Mouse (Mus musculus) MEL (cell line): ENCODE measurements around the gene Usp11. TPM values are rescaled to one million over a fixed set of nuclear protein-coding genes. Genes with fewer than 3 reads are reported as not detected.

Experiments
- DNase-seq: peaks from one replicate; pipeline ENCODE4 v3.0.0; 2011; ENCODE audit warnings: low read depth, low spot score
- H3K27ac ChIP-seq: 2 replicates; pipeline ENCODE4 v1.5.1; 2012; ENCODE audit warnings: low read depth, mild to moderate bottlenecking, control low read depth, low read length, moderate library complexity; ENCODE audit not compliant: control insufficient read depth
- H3K27me3 ChIP-seq, 2 experiments: fragments of 150-350 bp in 1 of 2; sonication (generic) in 1 of 2; 2 replicates each; pipeline ENCODE4 v1.6.1; 2012; ENCODE audit warnings: low read length in 2 of 2, mild to moderate bottlenecking in 2 of 2, improper control_type of control experiment in 1 of 2, moderate library complexity in 1 of 2; ENCODE audit not compliant: insufficient read depth in 2 of 2, control insufficient read depth in 1 of 2
- H3K36me3 ChIP-seq, 2 experiments: 2 replicates each; pipeline ENCODE4 v1.6.1; 2012 to 2014; ENCODE audit warnings: low read length in 2 of 2, improper control_type of control experiment in 1 of 2, inconsistent platforms in 1 of 2, mild to moderate bottlenecking in 1 of 2; ENCODE audit not compliant: insufficient read depth in 2 of 2, control insufficient read depth in 1 of 2
- H3K4me1 ChIP-seq, 2 experiments: fragments of 150-350 bp in 1 of 2; sonication (generic) in 1 of 2; 2 replicates each; pipeline ENCODE4 v1.6.1; 2012; ENCODE audit warnings: low read length in 2 of 2, improper control_type of control experiment in 1 of 2, mild to moderate bottlenecking in 1 of 2; ENCODE audit not compliant: insufficient read depth in 2 of 2, control insufficient read depth in 1 of 2
- H3K4me3 ChIP-seq, 2 experiments: fragments of 150-350 bp in 1 of 2; sonication (generic) in 1 of 2; 2 replicates each; pipeline ENCODE4 v1.5.1; 2012; ENCODE audit warnings: low read depth in 2 of 2, low read length in 2 of 2, mild to moderate bottlenecking in 2 of 2, moderate library complexity in 2 of 2, control low read depth in 1 of 2, improper control_type of control experiment in 1 of 2; ENCODE audit not compliant: control insufficient read depth in 1 of 2, insufficient read depth in 1 of 2
- H3K79me2 ChIP-seq: 2 replicates; pipeline ENCODE4 v1.6.1; 2012; ENCODE audit warnings: mild to moderate bottlenecking, low read length, moderate library complexity; ENCODE audit not compliant: control insufficient read depth, poor library complexity, insufficient read depth
- H3K9ac ChIP-seq: 2 replicates; pipeline ENCODE4 v1.6.1; 2012; ENCODE audit warnings: low read depth, mild to moderate bottlenecking, control low read depth, low read length, moderate library complexity; ENCODE audit not compliant: control insufficient read depth, poor library complexity, severe bottlenecking
- H3K9me3 ChIP-seq: fragments of 150-350 bp; sonication (generic); replicated peaks from 2 replicates; pipeline ENCODE4 v1.6.1; 2012; ENCODE audit warnings: mild to moderate bottlenecking, low read length, improper control_type of control experiment, moderate library complexity; ENCODE audit not compliant: insufficient read depth
- CHD1 ChIP-seq: IDR thresholded peaks from 2 replicates; pipeline ENCODE4 v1.6.1; 2012; ENCODE audit warnings: low read depth, mild to moderate bottlenecking, inconsistent platforms, low read length, improper control_type of control experiment
- ETS1 ChIP-seq: IDR thresholded peaks from 2 replicates; pipeline ENCODE4 v1.6.1; 2012; ENCODE audit warnings: low read depth, mild to moderate bottlenecking, inconsistent platforms, low read length, improper control_type of control experiment, moderate library complexity
- JUND ChIP-seq: IDR thresholded peaks from 2 replicates; pipeline ENCODE4 v1.6.1; 2011; ENCODE audit warnings: low read depth, mild to moderate bottlenecking, improper control_type of control experiment, low read length
- MAX ChIP-seq: IDR thresholded peaks from 2 replicates; pipeline ENCODE4 v1.6.1; 2011; ENCODE audit warnings: low read length, improper control_type of control experiment
- MAZ ChIP-seq: IDR thresholded peaks from 2 replicates; pipeline ENCODE4 v1.6.1; 2012; ENCODE audit warnings: low read depth, mild to moderate bottlenecking, inconsistent platforms, low read length, improper control_type of control experiment
- MEF2A ChIP-seq: IDR thresholded peaks from 2 replicates; pipeline ENCODE4 v1.6.1; 2014; ENCODE audit warnings: low read depth, mild to moderate bottlenecking, inconsistent platforms, low read length, improper control_type of control experiment; ENCODE audit not compliant: poor library complexity, insufficient replicate concordance, severe bottlenecking; ENCODE audit errors: extremely low read depth
- MXI1 ChIP-seq: IDR thresholded peaks from 2 replicates; pipeline ENCODE4 v1.6.1; 2011; ENCODE audit warnings: mild to moderate bottlenecking, low read depth, low read length, improper control_type of control experiment
- NELFE ChIP-seq: IDR thresholded peaks from 2 replicates; pipeline ENCODE4 v1.6.1; 2011; ENCODE audit warnings: low read depth, low read length, improper control_type of control experiment
- RAD21 ChIP-seq: IDR thresholded peaks from 2 replicates; pipeline ENCODE4 v1.6.1; 2011; ENCODE audit warnings: mild to moderate bottlenecking, low read depth, low read length, improper control_type of control experiment
- RCOR1 ChIP-seq: IDR thresholded peaks from 2 replicates; pipeline ENCODE4 v1.6.1; 2012; ENCODE audit warnings: low read depth, mild to moderate bottlenecking, inconsistent platforms, low read length, improper control_type of control experiment
- TAL1 ChIP-seq: IDR thresholded peaks from 2 replicates; pipeline ENCODE4 v1.6.1; 2012; ENCODE audit warnings: mild to moderate bottlenecking, inconsistent platforms, low read length, moderate library complexity, mixed read lengths
- UBTF ChIP-seq: IDR thresholded peaks from 2 replicates; pipeline ENCODE4 v1.6.1; 2012; ENCODE audit warnings: low read depth, mild to moderate bottlenecking, inconsistent platforms, low read length, improper control_type of control experiment, moderate library complexity, borderline replicate concordance; ENCODE audit not compliant: insufficient read depth
- USF1 ChIP-seq: IDR thresholded peaks from 2 replicates; pipeline ENCODE4 v1.6.1; 2014; ENCODE audit warnings: low read depth, mild to moderate bottlenecking, inconsistent platforms, low read length, improper control_type of control experiment, moderate library complexity
- USF2 ChIP-seq, 2 experiments: IDR thresholded peaks; 2 replicates each; pipeline ENCODE4 v1.6.1; 2011 to 2012; ENCODE audit warnings: improper control_type of control experiment in 2 of 2, low read length in 2 of 2, borderline replicate concordance in 1 of 2, inconsistent platforms in 1 of 2, low read depth in 1 of 2, mild to moderate bottlenecking in 1 of 2; ENCODE audit not compliant: insufficient read depth in 1 of 2
- ZKSCAN1 ChIP-seq: IDR thresholded peaks from 2 replicates; pipeline ENCODE4 v1.6.1; 2012; ENCODE audit warnings: low read depth, mild to moderate bottlenecking, inconsistent platforms, low read length, improper control_type of control experiment, moderate library complexity
- ZNF384 ChIP-seq: IDR thresholded peaks from 2 replicates; pipeline ENCODE4 v1.6.1; 2012; ENCODE audit warnings: low read depth, mild to moderate bottlenecking, inconsistent platforms, low read length, improper control_type of control experiment
- polyA plus RNA-seq, 2 experiments: library from polyadenylated mRNA; stranded (reverse) in 1 of 2; unstranded in 1 of 2; fragments of >175 nt in 1 of 2; fragments of >200 nt in 1 of 2; gene quantifications; 2 replicates each; pipeline versions ENCODE4 v1.2.1 to v1.2.4; 2012; ENCODE audit warnings: low replicate concordance in 2 of 2, low read depth in 1 of 2; ENCODE audit not compliant: insufficient read length in 2 of 2, insufficient read depth in 1 of 2, missing spikeins in 1 of 2
- total RNA-seq: library from RNA; depleted of rRNA; stranded (reverse); fragments of 300-350 nt; gene quantifications from 2 replicates; pipeline ENCODE4 v1.2.3, GENCODE M21; 2012

Usp11 gene
- total and polyA plus RNA-seq, 3 experiments = 13.8 to 34.4 TPM; not detected in 1

DNA sequence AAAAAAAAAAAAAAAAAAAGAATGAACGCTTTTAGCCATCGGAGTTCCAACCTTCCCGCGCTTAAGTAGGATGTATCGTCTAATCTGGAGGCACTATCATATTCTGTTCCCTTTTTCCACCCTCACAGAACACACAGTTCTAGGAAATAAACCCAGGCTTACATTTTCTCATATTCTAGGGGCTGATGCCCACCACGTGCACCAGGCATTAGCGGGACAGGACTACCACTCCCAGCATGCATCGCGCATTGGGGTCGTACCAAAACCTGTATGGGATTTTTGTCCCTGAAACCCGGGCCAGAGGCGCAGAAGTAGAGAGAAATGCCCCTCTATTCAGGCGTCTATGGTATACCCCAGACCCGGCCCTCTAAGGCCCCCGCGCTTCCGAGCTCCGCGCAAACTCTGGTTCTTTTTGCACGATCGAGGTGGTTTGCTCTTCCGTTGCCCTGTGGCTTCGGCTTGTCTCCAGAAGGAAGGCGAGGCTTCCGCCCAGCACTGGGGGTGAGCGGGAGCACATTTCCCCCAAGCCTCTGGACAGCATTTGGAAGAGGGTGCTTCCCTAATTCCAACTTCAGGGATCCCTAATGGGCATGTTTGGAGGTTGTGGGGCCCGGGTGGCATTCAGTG is 45.6 kb upstream of the Usp11 start, which contains the start of gene Uba1 (continued):
- 0 out of 2 replicates have a peak, but pooled peaks have one; percentile 24 for TF ChIP-seq MEF2A
- TF ChIP-seq MAZ = peak; percentile 86
- no peak; the same call in none of the 2 replicates for TF ChIP-seq RCOR1
- TF ChIP-seq ZKSCAN1 = no peak
- peak; percentile 98 for TF ChIP-seq MAX
- no peak for TF ChIP-seq USF2 (IDR thresholded peaks at IDR 0.05; ENCODE audit: borderline replicate concordance in 1 of 2, insufficient read depth in 1 of 2, low read depth in 1 of 2, low read length in 2 of 2)
- TF ChIP-seq MXI1 = peak; percentile 100
- no peak for TF ChIP-seq TAL1
- TF ChIP-seq ETS1 = 0 out of 2 replicates have a peak, but pooled peaks have one; percentile 55
- TF ChIP-seq CHD1 = peak; percentile 100
- TF ChIP-seq USF1 = peak; percentile 83
- TF ChIP-seq JUND = no peak
- no peak for TF ChIP-seq RAD21

DNA sequence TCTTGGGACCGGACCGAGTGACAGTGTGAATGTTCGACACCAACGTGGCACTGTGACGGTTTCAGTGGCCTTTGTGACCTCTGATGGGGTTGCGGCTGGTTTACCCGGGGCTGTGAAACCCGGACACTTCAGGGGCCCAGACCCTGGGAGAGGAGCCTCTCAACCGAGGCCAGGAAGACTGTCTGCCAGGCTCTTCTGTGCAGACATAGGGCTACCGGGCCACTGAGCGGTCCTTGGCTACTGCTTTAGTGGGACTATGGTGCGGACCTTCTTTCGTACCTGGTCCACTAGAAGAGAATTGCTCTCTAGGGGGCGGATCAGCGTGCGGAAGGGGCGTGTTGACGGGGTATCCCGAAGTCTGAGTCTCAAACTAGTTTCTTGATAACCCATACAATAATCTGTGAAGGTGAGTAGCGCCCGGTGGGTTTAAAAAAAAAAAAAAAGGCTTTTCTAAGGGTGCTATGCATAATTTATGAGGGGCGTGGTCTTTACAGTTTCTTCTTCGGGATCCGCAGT is 44.8 kb upstream of the Usp11 start:
- Histone ChIP-seq H3K9ac (peak overlapping the region; percentile 87), H3K36me3 (peaks cover 0 to 24% of the 10 kb centered on the region in 2 experiments; a peak in 2 of 4 replicates), H3K27ac (peak overlapping the region; percentile 87), H3K4me3 (peak overlapping the region; percentile 69 to 75), H3K27me3 (no peaks in the 10 kb centered on the region), H3K4me1 (peaks cover 3 to 16% of the 10 kb centered on the region in 2 experiments; a peak in 3 of 4 replicates), H3K9me3 (no peaks in the 10 kb centered on the region), H3K79me2 (peaks cover 19% of the 10 kb centered on the region)
- DNase-seq = peak; percentile 74
- no peak for TF ChIP-seq NELFE
- peak; percentile 92 for TF ChIP-seq ZNF384

DNA sequence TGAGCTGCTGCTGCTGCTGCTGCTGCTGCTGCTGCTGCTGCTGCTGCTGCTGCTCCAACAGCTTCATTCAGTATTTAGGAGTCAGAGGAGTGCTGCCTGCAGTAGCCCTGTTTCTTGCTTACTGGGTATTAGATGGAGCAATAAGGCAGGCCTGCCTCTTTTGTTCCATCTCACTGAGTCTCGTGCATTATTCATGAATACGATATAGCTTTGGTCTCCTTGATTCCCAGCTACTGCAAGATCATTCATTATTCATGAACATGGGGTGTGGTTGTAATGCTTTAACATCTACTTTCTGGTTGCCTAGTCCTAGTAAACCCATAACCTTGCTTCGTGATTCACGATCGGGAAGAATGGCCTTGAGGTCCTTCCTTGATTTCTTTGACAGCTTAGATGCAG is 41.4 kb upstream of the Usp11 start:
- H3K36me3 ChIP-seq = peaks cover 11 to 47% of the 10 kb centered on the region in 2 experiments
- H3K4me1 ChIP-seq = peaks cover 13 to 32% of the 10 kb centered on the region in 2 experiments
- H3K9me3 ChIP-seq = no peaks in the 10 kb centered on the region
- H3K79me2 ChIP-seq = peaks cover 33% of the 10 kb centered on the region
- peak overlapping the region in 1 of 2 experiments; percentile 16; a peak in 2 of 4 replicates for H3K4me3 ChIP-seq
- TF ChIP-seq UBTF = no peak
- DNase-seq = no peak
- H3K27me3 ChIP-seq = no peaks in the 10 kb centered on the region
- peak overlapping the region; percentile 18 for H3K27ac ChIP-seq
- peak overlapping the region; percentile 41 for H3K9ac ChIP-seq
